In genomic region chr5:148633999-148634398, GRCm38 (mm10) we compare ENCODE assay signal across 9 mouse cellular contexts.
DNase-seq lines count a peak whose midpoint lies in the region.
"Had no signal": no experiment of that assay in that cellular context is flagged by ENCODE, and none has a peak within 500 bp of the region (broad histone marks: within the 10 kb centered on the region; RNA-seq: fewer than 3 reads in every experiment).

No protein-coding gene starts in this region.

- 37% methylated on average over 5 of the region's 5 CpGs for WGBS in heart, embryonic 10.5 days
- 65% methylated on average over 5 of the region's 5 CpGs for WGBS in limb, embryonic 10.5 days

- H3K27me3 ChIP-seq in heart, embryonic 10.5 days (ENCODE audit: insufficient read depth, poor library complexity, severe bottlenecking), result peaks cover 18% of the 10 kb centered on the region
- H3K27me3 ChIP-seq in limb, embryonic 10.5 days (ENCODE audit: low read depth, poor library complexity, severe bottlenecking), result 0 out of 2 replicates have a peak, but pooled peaks cover 4% of the 10 kb centered on the region

- H3K36me3 ChIP-seq in heart, embryonic 10.5 days, result no peaks in the 10 kb centered on the region
- H3K36me3 ChIP-seq in limb, embryonic 10.5 days, result no peaks in the 10 kb centered on the region

- H3K4me3 ChIP-seq in heart, embryonic 10.5 days, result no peak overlapping the region
- H3K4me3 ChIP-seq in limb, embryonic 10.5 days, result no peak overlapping the region

- peak; percentile 32 to 63 for DNase-seq in heart, adult 18-20 months
- DNase-seq in heart, embryonic 10.5 days (ENCODE audit: low spot score), result no peak
- DNase-seq in 3134 (ENCODE audit: extremely low read depth, insufficient read length, low spot score), result peak; percentile 40
- peak; percentile 39 for DNase-seq in brain, adult 2 months (ENCODE audit: low read depth, low spot score)
- DNase-seq in limb, embryonic 10.5 days (ENCODE audit: low spot score), result no peak
- DNase-seq in left cerebral cortex, adult 9 months (ENCODE audit: low spot score in 2 of 2), result no peak
- no peak for DNase-seq in kidney, adult 11 months
- no peak for DNase-seq in thymus, postnatal 4 days

- H3K9me3 ChIP-seq in heart, embryonic 10.5 days, result no peaks in the 10 kb centered on the region
- H3K9me3 ChIP-seq in limb, embryonic 10.5 days (replicated peaks), result no peaks in the 10 kb centered on the region

- H3K4me1 ChIP-seq in heart, embryonic 10.5 days, result peaks cover 22% of the 10 kb centered on the region
- peaks cover 27% of the 10 kb centered on the region for H3K4me1 ChIP-seq in limb, embryonic 10.5 days

- H3K27ac ChIP-seq in heart, embryonic 10.5 days, result no peak overlapping the region
- peak overlapping the region; percentile 62 for H3K27ac ChIP-seq in limb, embryonic 10.5 days
- H3K27ac ChIP-seq: liver, embryonic 14.5 days had no signal

Comparison
In these comparisons a context has a peak if more than half of its experiments do, and no peak if none do; other contexts are left out.
1. DNase-seq: peak in heart, adult 18-20 months (2 of 2), 3134 (single experiment) and brain, adult 2 months (single experiment); none in heart, embryonic 10.5 days (single experiment), limb, embryonic 10.5 days (single experiment), left cerebral cortex, adult 9 months (0 of 2), kidney, adult 11 months (single experiment) and thymus, postnatal 4 days (single experiment).